Mouse (Mus musculus) erythroblast, embryonic 14.5 days (primary cell): ENCODE results near the gene Ubtf.

Experiments used
- GATA1 ChIP-seq: IDR thresholded peaks from 2 replicates; pipeline ENCODE4 v1.6.1; 2012; ENCODE audit warnings: low read length, inconsistent platforms, mixed read lengths
- TAL1 ChIP-seq: IDR thresholded peaks from 3 replicates; pipeline ENCODE4 v1.6.1; 2012; ENCODE audit warnings: low read length, inconsistent platforms, mixed read lengths

GRCm38 (mm10) chr11:102342742-102343141 lies 23.2 kb upstream of the Ubtf start:
- no peak for TF ChIP-seq TAL1
- no peak for TF ChIP-seq GATA1
